Mouse (Mus musculus): Measurements from ENCODE around the gene Pctp. TPM values are rescaled to one million over a fixed set of nuclear protein-coding genes. Genes with fewer than 3 reads are reported as not detected.

Gene Pctp
- total RNA-seq, 2 experiments from 2014 or later: 4.0 to 4.7 TPM

- no peak for DNase-seq
Observed at GRCm38 (mm10) chr11:90007791-90008531, 5.3 kb upstream of the Pctp start.

- no peak for DNase-seq
Observed at GRCm38 (mm10) chr11:90006111-90006510, 3.4 kb upstream of the Pctp start.

GRCm38 (mm10) chr11:90003386-90003785, 692 bp upstream of the Pctp start:
- no peak for DNase-seq

- DNase-seq: no peak
Observed at GRCm38 (mm10) chr11:90002987-90003348, 274 bp upstream of the Pctp start.

GRCm38 (mm10) chr11:90001396-90002230, 1.1 kb downstream of the Pctp start:
- no peak for DNase-seq

GRCm38 (mm10) chr11:90000666-90001065, 2.0 kb downstream of the Pctp start:
- DNase-seq: no peak

- no peak for DNase-seq
Observed at GRCm38 (mm10) chr11:89998996-89999770, 3.5 kb downstream of the Pctp start.

- DNase-seq: no peak
Observed at GRCm38 (mm10) chr11:89996856-89997255, 5.8 kb downstream of the Pctp start.

- no peak for DNase-seq
Observed at GRCm38 (mm10) chr11:89996406-89996805, 6.3 kb downstream of the Pctp start.

- DNase-seq: no peak
Observed at GRCm38 (mm10) chr11:89995596-89995995, 7.1 kb downstream of the Pctp start.

- no peak for DNase-seq
Observed at GRCm38 (mm10) chr11:89994706-89995105, 8.0 kb downstream of the Pctp start.

- no peak for DNase-seq
Observed at GRCm38 (mm10) chr11:89991661-89992060, 11.0 kb downstream of the Pctp start.

- peak; percentile 64 to 85 for DNase-seq
Observed at GRCm38 (mm10) chr11:89988936-89989589, 13.6 kb downstream of the Pctp start.

- DNase-seq: no peak
Observed at GRCm38 (mm10) chr11:89986516-89986915, 16.2 kb downstream of the Pctp start.

GRCm38 (mm10) chr11:89985200-89986187, 17.2 kb downstream of the Pctp start:
- DNase-seq: no peak

GRCm38 (mm10) chr11:89984436-89984835, 18.3 kb downstream of the Pctp start:
- DNase-seq: no peak

- no peak for DNase-seq
Observed at GRCm38 (mm10) chr11:89982918-89983317, 19.8 kb downstream of the Pctp start.

GRCm38 (mm10) chr11:89980106-89980505, 22.6 kb downstream of the Pctp start:
- DNase-seq: no peak

GRCm38 (mm10) chr11:89978914-89979818, 23.5 kb downstream of the Pctp start:
- DNase-seq: no peak

- peak; percentile 49 to 59 for DNase-seq
Observed at GRCm38 (mm10) chr11:89978353-89978831, 24.3 kb downstream of the Pctp start.

Measured in heart, adult 18-20 months (tissue).